Mouse (Mus musculus): ENCODE data around the gene Gucy1a1.

- TF ChIP-seq CTCF (IDR thresholded peaks at IDR 0.05; ENCODE audit: low read depth, low read length) (no peak), POLR2A (IDR thresholded peaks at IDR 0.05; ENCODE audit: insufficient read depth, low read length) (no peak)
Observed at GRCm38 (mm10) chr3:82048681-82049080, 96.9 kb downstream of the Gucy1a1 start.
